Comparison of ENCODE assay signal across 7 mouse cellular contexts in the genomic region with DNA sequence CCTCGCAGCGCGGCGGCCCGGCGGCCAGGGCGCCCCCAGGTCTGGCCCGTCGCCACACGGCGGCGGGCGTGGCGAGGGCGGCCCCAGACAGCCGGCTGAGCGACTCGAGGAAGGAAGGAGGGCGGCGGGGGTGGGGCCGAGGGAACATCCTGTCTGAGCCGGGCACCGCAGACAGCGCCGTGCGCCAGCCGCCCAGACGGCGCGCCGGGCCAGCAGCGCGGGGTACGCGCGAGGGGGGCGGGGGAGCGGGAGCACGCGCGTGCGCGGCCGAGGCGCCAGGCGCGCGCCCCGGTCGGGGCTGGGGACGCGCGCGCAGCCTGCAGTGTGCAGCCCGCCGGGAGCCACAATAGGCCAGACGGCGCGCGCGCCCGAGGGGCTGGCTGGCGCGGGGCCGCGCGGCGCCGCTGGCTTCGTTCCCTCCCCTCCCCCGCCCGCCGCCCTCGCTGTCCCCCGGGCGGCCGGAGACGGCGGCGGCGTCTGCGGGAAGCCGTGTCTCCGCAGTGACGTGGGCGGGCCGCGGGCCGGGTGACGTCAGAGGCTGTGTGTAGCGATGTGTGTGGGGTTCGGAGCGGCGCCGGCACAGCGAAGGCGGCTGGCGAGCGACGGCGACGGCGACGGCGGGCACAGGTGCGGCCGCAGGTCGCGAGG. TPM values are rescaled to one million over a fixed set of nuclear protein-coding genes. Genes with fewer than 3 reads are reported as not detected.
DNase-seq lines count a peak whose midpoint lies in the region; ATAC-seq lines count a peak whose summit lies in the region.

A gene (plus strand): TSS at position 528 of the 648 bp plus-strand sequence.

- H3K27me3 ChIP-seq in limb, embryonic 10.5 days (ENCODE audit: low read depth, poor library complexity, severe bottlenecking): no peaks in the 10 kb centered on the region
- no peaks in the 10 kb centered on the region for H3K27me3 ChIP-seq in midbrain, embryonic 13.5 days

- H3K36me3 ChIP-seq in limb, embryonic 10.5 days: peaks cover 18% of the 10 kb centered on the region
- no peaks in the 10 kb centered on the region for H3K36me3 ChIP-seq in midbrain, embryonic 13.5 days

- H3K4me2 ChIP-seq in midbrain, embryonic 13.5 days (replicated peaks): peak within 1 kb of the TSS; percentile 79

- DNase-seq in adrenal gland, adult 8-10 months: peak; percentile 93
- DNase-seq in embryo, embryonic 9.5 days (ENCODE audit: extremely low spot score): peak; percentile 95
- peak; percentile 38 for DNase-seq in gonadal fat pad, adult 2 months (ENCODE audit: low read depth)
- DNase-seq in kidney, adult 11 months: peak; percentile 98
- peak; percentile 95 for DNase-seq in limb, embryonic 10.5 days (ENCODE audit: low spot score)
- peak; percentile 76 for DNase-seq in spleen, adult 12 weeks (ENCODE audit: low spot score)

- WGBS in limb, embryonic 10.5 days: 3% methylated on average over 97 of the region's 109 CpGs
- WGBS in midbrain, embryonic 13.5 days: 0% methylated on average over 37 of the region's 109 CpGs

- H3K27ac ChIP-seq in limb, embryonic 10.5 days: peak within 1 kb of the TSS; percentile 99
- peak within 1 kb of the TSS; percentile 99 for H3K27ac ChIP-seq in midbrain, embryonic 13.5 days

- no peaks in the 10 kb centered on the region for H3K9me3 ChIP-seq in limb, embryonic 10.5 days (replicated peaks)
- no peaks in the 10 kb centered on the region for H3K9me3 ChIP-seq in midbrain, embryonic 13.5 days

- peak within 1 kb of the TSS; percentile 97 for H3K9ac ChIP-seq in midbrain, embryonic 13.5 days (replicated peaks)

- peaks cover 37% of the 10 kb centered on the region for H3K4me1 ChIP-seq in limb, embryonic 10.5 days
- peaks cover 35% of the 10 kb centered on the region for H3K4me1 ChIP-seq in midbrain, embryonic 13.5 days (replicated peaks)

- peak; percentile 95 for ATAC-seq in midbrain, embryonic 13.5 days

- peak within 1 kb of the TSS; percentile 89 for H3K4me3 ChIP-seq in limb, embryonic 10.5 days
- H3K4me3 ChIP-seq in midbrain, embryonic 13.5 days (replicated peaks): peak within 1 kb of the TSS; percentile 99

RNA-seq across cellular contexts. Expression of the gene that starts here (rescaled TPM):
- 10 to 100 TPM; 29.2 to 39.4 (median 34.0) TPM for total RNA-seq in adrenal gland, adult 8-10 months (2022)
- polyA plus RNA-seq in gonadal fat pad, adult 2 months (2012; rRNA removed): 19.3 and 25.3 TPM in 2 replicates
- polyA plus RNA-seq in limb, embryonic 10.5 days (2016; fragmentation: Nextera tagmentation; extraction: Ambion mirVana): 22.3 and 28.9 TPM in 2 replicates
- 36.8 and 41.1 TPM in 2 replicates for polyA plus RNA-seq in midbrain, embryonic 13.5 days (2015; fragmentation: Nextera tagmentation; extraction: Ambion mirVana)

Comparison
In these comparisons a context has a peak if more than half of its experiments do, and no peak if none do; other contexts are left out.
1. Peak in every context shown above with its lines: DNase-seq, ATAC-seq, H3K4me3 ChIP-seq and H3K27ac ChIP-seq.
2. DNase-seq: peak in every context shown above with its lines; median percentile 98 in kidney, adult 11 months; 95 in embryo, embryonic 9.5 days; 95 in limb, embryonic 10.5 days; 93 in adrenal gland, adult 8-10 months; 76 in spleen, adult 12 weeks; 38 in gonadal fat pad, adult 2 months.